In genomic region chr4:65399457-65399856, GRCm38 (mm10) we compare ENCODE assay signal across 24 mouse cellular contexts.
DNase-seq lines count a peak whose midpoint lies in the region; ATAC-seq and TF ChIP-seq lines count a peak whose summit lies in the region.
"Had no signal": no experiment of that assay in that cellular context is flagged by ENCODE, and none has a peak within 500 bp of the region (broad histone marks: within the 10 kb centered on the region; RNA-seq: fewer than 3 reads in every experiment).

No protein-coding gene starts in this region.

- 64% methylated on average over 4 of the region's 4 CpGs for WGBS in lung, embryonic 16.5 days
- WGBS in lung, postnatal 0 days = 57% methylated on average over 4 of the region's 4 CpGs

- no peaks in the 10 kb centered on the region for H3K4me1 ChIP-seq in lung, embryonic 16.5 days (replicated peaks; ENCODE audit: control insufficient read depth, insufficient read depth, low read length)
- no peaks in the 10 kb centered on the region for H3K4me1 ChIP-seq in lung, postnatal 0 days (ENCODE audit: insufficient read depth, low read depth, low read length)

- H3K36me3 ChIP-seq in lung, embryonic 16.5 days (ENCODE audit: control insufficient read depth, insufficient read depth, low read length) = no peaks in the 10 kb centered on the region
- H3K36me3 ChIP-seq in lung, postnatal 0 days (ENCODE audit: insufficient read depth, low read length) = no peaks in the 10 kb centered on the region
- H3K36me3 ChIP-seq: embryonic facial prominence, embryonic 12.5 days; embryonic facial prominence, embryonic 15.5 days; heart, embryonic 13.5 days had no signal

- DNase-seq in lung, postnatal 0 days (ENCODE audit: low spot score) = peak; percentile 34
- DNase-seq in lung, postnatal 25 days (ENCODE audit: low spot score) = peak; percentile 42
- DNase-seq in thymus, postnatal 14 days = no peak
- no peak for DNase-seq in adipocyte (ENCODE audit: low spot score)
- DNase-seq: adrenal gland, postnatal 14 days; cerebellum, adult 11 months; cerebellum, adult 2 months; cerebellum, adult 9-11 months; cerebellum, postnatal 25 days; forebrain, postnatal 0 days; gastrocnemius, adult 2 months; gastrocnemius, postnatal 14 days; heart, adult 18-20 months; heart, postnatal 14 days; heart, postnatal 4 days had no signal

- no peaks in the 10 kb centered on the region for H3K9me3 ChIP-seq in lung, embryonic 16.5 days (ENCODE audit: control insufficient read depth, low read length)
- no peaks in the 10 kb centered on the region for H3K9me3 ChIP-seq in lung, postnatal 0 days (ENCODE audit: low read length)
- H3K9me3 ChIP-seq: embryonic facial prominence, embryonic 12.5 days; embryonic facial prominence, embryonic 15.5 days; heart, embryonic 13.5 days had no signal

- H3K27me3 ChIP-seq in lung, embryonic 16.5 days (ENCODE audit: control insufficient read depth, insufficient read depth, low read depth, low read length) = no peaks in the 10 kb centered on the region; the same call in 1 of the 2 replicates
- H3K27me3 ChIP-seq in lung, postnatal 0 days (replicated peaks; ENCODE audit: insufficient read depth, low read length) = no peaks in the 10 kb centered on the region
- H3K27me3 ChIP-seq: embryonic facial prominence, embryonic 12.5 days; embryonic facial prominence, embryonic 15.5 days had no signal

- ATAC-seq in lung, embryonic 16.5 days (ENCODE audit: low read depth) = peak; percentile 70
- peak; percentile 56 for ATAC-seq in lung, postnatal 0 days
- no peak for ATAC-seq in megakaryocyte, adult 5-6 weeks (ENCODE audit: poor library complexity, severe bottlenecking)
- ATAC-seq: CD4-positive, CD25-positive, alpha-beta regulatory T cell, adult 4 months; forebrain, embryonic 14.5 days; forebrain, postnatal 0 days; hindbrain, postnatal 0 days had no signal

- H3K4me3 ChIP-seq in lung, embryonic 16.5 days (ENCODE audit: low read length) = no peak overlapping the region
- H3K4me3 ChIP-seq in lung, postnatal 0 days (ENCODE audit: low read depth, low read length) = no peak overlapping the region
- H3K4me3 ChIP-seq: embryonic facial prominence, embryonic 12.5 days; embryonic facial prominence, embryonic 15.5 days; gastrocnemius, adult 2 months; heart, embryonic 13.5 days had no signal

- 0 out of 2 replicates have a peak, but pooled peaks have one; percentile 24 for TF ChIP-seq EP300 in lung, postnatal 0 days (IDR thresholded peaks at IDR 0.05)

- no peak overlapping the region for H3K4me2 ChIP-seq in lung, embryonic 16.5 days (ENCODE audit: low read depth, low read length)
- H3K4me2 ChIP-seq in lung, postnatal 0 days (replicated peaks; ENCODE audit: low read depth, low read length) = no peak overlapping the region
- H3K4me2 ChIP-seq: embryonic facial prominence, embryonic 12.5 days; embryonic facial prominence, embryonic 15.5 days; heart, embryonic 13.5 days; hindbrain, embryonic 14.5 days had no signal

- H3K9ac ChIP-seq in lung, embryonic 16.5 days (ENCODE audit: low read length) = no peak overlapping the region
- no peak overlapping the region for H3K9ac ChIP-seq in lung, postnatal 0 days (replicated peaks; ENCODE audit: low read depth)
- H3K9ac ChIP-seq: embryonic facial prominence, embryonic 12.5 days; embryonic facial prominence, embryonic 15.5 days; forebrain, postnatal 0 days; heart, embryonic 13.5 days; hindbrain, embryonic 14.5 days had no signal

- no peak for TF ChIP-seq CTCF in lung, postnatal 0 days (IDR thresholded peaks at IDR 0.05)

- no peak overlapping the region for H3K27ac ChIP-seq in lung, embryonic 16.5 days (ENCODE audit: low read length)
- H3K27ac ChIP-seq in lung, postnatal 0 days (ENCODE audit: low read length) = no peak overlapping the region
- H3K27ac ChIP-seq: embryonic facial prominence, embryonic 12.5 days; embryonic facial prominence, embryonic 15.5 days; gastrocnemius, adult 2 months; heart, embryonic 13.5 days; hindbrain, embryonic 14.5 days; hindbrain, postnatal 0 days had no signal

Comparison
In these comparisons a context has a peak if more than half of its experiments do, and no peak if none do; other contexts are left out.
1. DNase-seq: peak in lung, postnatal 0 days (single experiment) and lung, postnatal 25 days (single experiment); none in thymus, postnatal 14 days (single experiment) and adipocyte (single experiment).